Mouse (Mus musculus): ENCODE data around the gene Pdcd10.

Pdcd10 gene

DNA sequence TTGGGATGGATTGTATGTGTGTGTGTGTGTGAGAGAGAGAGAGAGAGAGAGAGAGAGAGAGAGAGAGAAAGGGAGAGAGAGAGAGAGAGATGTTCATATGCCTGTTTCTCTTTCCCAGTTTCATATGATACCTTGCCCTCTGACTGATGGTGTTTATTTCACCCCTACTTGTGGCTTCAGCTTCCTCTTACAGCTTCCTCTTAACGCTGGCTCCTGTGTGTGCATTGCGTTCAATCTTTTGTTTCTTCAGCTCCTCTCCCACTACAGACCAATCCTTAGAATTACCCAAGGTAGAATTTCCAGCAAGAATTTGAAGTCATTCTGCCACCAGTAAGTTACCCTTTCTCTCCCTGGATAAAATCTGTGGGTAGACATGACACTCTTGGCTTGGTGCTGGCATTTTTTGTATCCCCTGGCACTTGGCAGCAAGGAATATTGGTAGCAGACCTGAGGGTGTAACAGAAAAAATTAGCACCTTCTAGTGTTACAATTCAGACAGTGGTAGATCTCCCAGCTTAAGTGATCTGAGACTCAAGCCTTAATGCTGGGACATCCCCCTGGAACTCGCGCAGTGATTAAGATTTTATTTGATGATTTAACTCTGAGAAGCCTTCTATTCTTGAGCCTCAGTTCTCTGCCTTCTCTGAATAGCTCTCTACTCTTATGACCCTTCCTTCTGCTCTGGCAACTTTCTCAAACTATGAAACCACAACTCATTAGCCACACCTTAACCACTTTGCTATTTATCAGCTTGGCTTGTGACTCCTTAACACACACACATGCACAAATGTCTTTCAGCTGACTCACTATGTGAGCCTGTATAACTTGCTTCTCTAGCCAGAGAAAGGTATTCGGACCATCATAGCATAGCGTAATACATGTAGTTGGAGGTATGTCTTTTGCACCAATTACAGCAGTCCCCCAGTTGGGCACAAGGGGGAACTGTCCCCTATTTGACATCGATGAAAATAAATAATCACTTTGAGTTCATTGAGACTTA, 57.4 kb downstream of the Pdcd10 start:
- POLR2A ChIA-PET = no interaction called here
- CTCF ChIA-PET = interaction anchor here in 1 of 4 experiments (0.6 kb wide), 1 partner anchor 50 kb away, joined by 3 read pairs; no protein-coding TSS in a partner anchor

DNA sequence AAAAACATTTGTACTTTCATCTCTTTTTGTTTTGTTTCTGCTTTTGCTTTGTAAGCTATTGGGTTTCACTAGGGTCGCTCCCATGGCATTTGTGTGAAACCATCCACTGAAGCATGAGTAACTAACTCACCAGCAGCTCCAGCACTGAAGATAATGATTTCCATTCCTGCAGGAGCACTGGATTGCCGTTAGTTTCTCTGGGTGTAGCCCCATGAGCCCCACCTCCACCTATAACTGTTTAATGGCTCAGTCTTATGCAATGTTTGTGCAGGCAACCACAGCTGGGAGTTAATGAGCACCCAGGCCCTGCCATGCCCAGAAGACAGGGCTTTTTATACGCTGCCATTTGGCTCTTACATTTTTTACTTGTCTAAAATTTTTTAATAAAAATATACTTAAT, 63.7 kb downstream of the Pdcd10 start:
- CTCF ChIA-PET = no interaction called here
- POLR2A ChIA-PET = no interaction called here

DNA sequence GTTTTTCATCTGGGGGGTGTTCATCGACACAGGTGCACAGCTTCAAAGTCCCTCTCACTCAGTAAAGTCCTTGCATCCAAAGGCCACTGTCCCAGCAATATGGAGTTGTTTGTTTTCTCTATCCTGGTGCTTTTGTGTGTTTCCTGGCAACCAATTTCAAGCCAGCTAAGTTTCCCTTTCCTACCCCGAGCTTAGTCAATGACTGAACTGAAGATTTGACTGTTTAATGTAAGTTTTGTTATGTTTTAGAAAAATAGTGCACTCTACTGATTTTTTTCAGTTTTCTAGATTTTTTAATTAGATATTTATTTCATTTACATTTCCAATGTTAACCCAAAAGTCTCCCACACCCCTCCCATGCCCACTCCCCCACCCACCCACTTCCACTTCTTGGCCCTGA, 74.6 kb downstream of the Pdcd10 start, which contains the start of gene Wdr49:
Gene Wdr49, minus strand, starts transcription at position 101 of the 400 bp plus-strand sequence.
- ChIA-PET POLR2A (no interaction called here), CTCF (interaction anchor here in 1 of 4 experiments (0.6 kb wide), 1 partner anchor 317 kb away, joined by 6 read pairs; no protein-coding TSS in a partner anchor)

DNA sequence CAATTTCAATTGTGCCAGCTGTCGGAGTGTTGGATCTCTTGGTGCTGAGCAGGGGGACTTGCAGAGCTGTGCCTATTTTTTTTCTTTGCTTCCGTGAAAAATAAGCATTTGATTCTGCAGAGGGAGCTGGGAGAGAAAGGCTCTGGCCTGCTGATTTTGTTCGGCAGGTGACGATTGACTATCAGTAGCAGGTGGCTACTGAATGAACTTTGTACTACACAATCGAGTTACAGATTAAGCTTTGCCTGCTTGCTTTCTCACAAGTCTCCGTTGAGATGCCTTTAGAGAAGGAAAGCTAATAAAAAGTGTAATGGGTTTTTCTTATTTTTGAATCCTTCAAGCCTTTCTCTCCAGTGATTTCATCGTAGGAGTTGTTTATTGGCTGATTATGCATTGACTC, 81.5 kb downstream of the Pdcd10 start:
- POLR2A ChIA-PET = no interaction called here
- CTCF ChIA-PET = no interaction called here

GRCm38 (mm10) chr3:75474657-75475056, 82.0 kb downstream of the Pdcd10 start:
- ChIA-PET POLR2A (no interaction called here), CTCF (no interaction called here)

GRCm38 (mm10) chr3:75468154-75468553, 88.5 kb downstream of the Pdcd10 start:
- ChIA-PET CTCF (no interaction called here), POLR2A (no interaction called here)

Data from embryonic stem cell, embryonic (primary cell).